Mouse (Mus musculus) cerebellum, postnatal 4 days (tissue): ENCODE measurements around the gene Tshz2.
"Not testable (repeated sequence)": the region's sequence is repeated elsewhere in the genome, so short reads cannot be mapped to it uniquely, and the experiment has no call there.

Experiments used
- DNase-seq, 2 experiments: peaks; one replicate each; pipeline ENCODE4 v3.0.0; 2022; ENCODE audit warnings: low spot score in 2 of 2, mixed read lengths in 1 of 2

Tshz2 gene

GRCm38 (mm10) chr2:169632338-169633151 is at the start of gene Tshz2:
Tshz2 (plus strand) TSS chr2:169633013.
- DNase-seq: peak in 1 of 2 experiments; percentile 53

GRCm38 (mm10) chr2:169583476-169583875 is 49.3 kb upstream of the Tshz2 start:
- no peak for DNase-seq

- DNase-seq: no peak
Measured at GRCm38 (mm10) chr2:169584745-169585456, 47.9 kb upstream of the Tshz2 start.

GRCm38 (mm10) chr2:169585631-169586285 is 47.1 kb upstream of the Tshz2 start:
- no peak for DNase-seq

- no peak for DNase-seq
Measured at GRCm38 (mm10) chr2:169586688-169587087, 46.1 kb upstream of the Tshz2 start.

- not testable (repeated sequence) for DNase-seq
Measured at GRCm38 (mm10) chr2:169587645-169588044, 45.2 kb upstream of the Tshz2 start, which contains the start of gene Gm11011. Gm11011 (minus strand) TSS chr2:169587745.

GRCm38 (mm10) chr2:169589697-169590096 is 43.1 kb upstream of the Tshz2 start:
- DNase-seq: no peak

GRCm38 (mm10) chr2:169590412-169590811 is 42.4 kb upstream of the Tshz2 start:
- no peak for DNase-seq

GRCm38 (mm10) chr2:169593742-169594141 is 39.1 kb upstream of the Tshz2 start:
- no peak for DNase-seq

GRCm38 (mm10) chr2:169597357-169597756 is 35.5 kb upstream of the Tshz2 start:
- DNase-seq: no peak

- DNase-seq: no peak
Measured at GRCm38 (mm10) chr2:169597971-169598370, 34.8 kb upstream of the Tshz2 start.

GRCm38 (mm10) chr2:169599591-169599990 is 33.2 kb upstream of the Tshz2 start:
- DNase-seq: no peak

- no peak for DNase-seq
Measured at GRCm38 (mm10) chr2:169600163-169600562, 32.6 kb upstream of the Tshz2 start.

GRCm38 (mm10) chr2:169606901-169607678 is 25.7 kb upstream of the Tshz2 start:
- DNase-seq: peak in 1 of 2 experiments; percentile 18

GRCm38 (mm10) chr2:169607787-169608186 is 25.0 kb upstream of the Tshz2 start:
- DNase-seq: no peak

GRCm38 (mm10) chr2:169609956-169610355 is 22.9 kb upstream of the Tshz2 start:
- DNase-seq: no peak

- no peak for DNase-seq
Measured at GRCm38 (mm10) chr2:169610882-169611281, 21.9 kb upstream of the Tshz2 start.

- DNase-seq: no peak
Measured at GRCm38 (mm10) chr2:169611557-169611956, 21.3 kb upstream of the Tshz2 start.

GRCm38 (mm10) chr2:169614683-169615082 is 18.1 kb upstream of the Tshz2 start:
- no peak for DNase-seq

- no peak for DNase-seq
Measured at GRCm38 (mm10) chr2:169615998-169616397, 16.8 kb upstream of the Tshz2 start.

GRCm38 (mm10) chr2:169621201-169621710 is 11.6 kb upstream of the Tshz2 start:
- DNase-seq: peak in 1 of 2 experiments; percentile 41
